Mouse (Mus musculus) naive thymus-derived CD4-positive, alpha-beta T cell, adult 2 months (primary cell): Measurements from ENCODE around the gene Tle3.

ENCODE experiments used
- DNase-seq: peaks from one replicate; pipeline ENCODE4 v3.0.0-alpha.2; 2011; ENCODE audit warnings: low read depth

The Tle3 gene

GRCm38 (mm10) chr9:61436761-61437160, 64.6 kb downstream of the Tle3 start:
- no peak for DNase-seq

- DNase-seq = no peak
Observed at GRCm38 (mm10) chr9:61439092-61439491, 66.9 kb downstream of the Tle3 start.

- no peak for DNase-seq
Observed at GRCm38 (mm10) chr9:61439979-61440378, 67.8 kb downstream of the Tle3 start.

GRCm38 (mm10) chr9:61441206-61441913, 69.2 kb downstream of the Tle3 start:
- DNase-seq = no peak

GRCm38 (mm10) chr9:61442951-61443630, 70.9 kb downstream of the Tle3 start:
- DNase-seq = no peak

GRCm38 (mm10) chr9:61445151-61445550, 73.0 kb downstream of the Tle3 start:
- no peak for DNase-seq

GRCm38 (mm10) chr9:61445711-61446222, 73.6 kb downstream of the Tle3 start:
- peak; percentile 40 for DNase-seq

GRCm38 (mm10) chr9:61446965-61447364, 74.8 kb downstream of the Tle3 start:
- no peak for DNase-seq

- DNase-seq = no peak
Observed at GRCm38 (mm10) chr9:61449363-61449904, 77.3 kb downstream of the Tle3 start.

GRCm38 (mm10) chr9:61452081-61452480, 79.9 kb downstream of the Tle3 start:
- DNase-seq = no peak

- no peak for DNase-seq
Observed at GRCm38 (mm10) chr9:61455861-61456261, 83.7 kb downstream of the Tle3 start.

GRCm38 (mm10) chr9:61456441-61457161, 84.4 kb downstream of the Tle3 start:
- no peak for DNase-seq

- no peak for DNase-seq
Observed at GRCm38 (mm10) chr9:61457162-61457523, 85.0 kb downstream of the Tle3 start.

GRCm38 (mm10) chr9:61461859-61462258, 89.7 kb downstream of the Tle3 start:
- no peak for DNase-seq

- no peak for DNase-seq
Observed at GRCm38 (mm10) chr9:61467436-61467835, 95.3 kb downstream of the Tle3 start.
